Mouse (Mus musculus): ENCODE data around the gene Tmem39b. TPM values are rescaled to one million over a fixed set of nuclear protein-coding genes. Genes with fewer than 3 reads are reported as not detected.

Tmem39b gene
- polyA plus RNA-seq, 1 experiment from 2014 or later = 14.7 TPM

- H3K4me3 ChIP-seq = peak within 1 kb of the TSS; percentile 100
- WGBS = under 1% methylated on average over 65 of the region's 65 CpGs
- peak; percentile 93 for DNase-seq (ENCODE audit: low spot score)
- peaks cover 20% of the 10 kb centered on the region for H3K4me1 ChIP-seq
- no peaks in the 10 kb centered on the region for H3K9me3 ChIP-seq
- peak within 1 kb of the TSS; percentile 93 for H3K27ac ChIP-seq (replicated peaks)
- peaks cover 49% of the 10 kb centered on the region for H3K36me3 ChIP-seq (replicated peaks)
- no peaks in the 10 kb centered on the region for H3K27me3 ChIP-seq (replicated peaks; ENCODE audit: low read depth, poor library complexity, severe bottlenecking)
Observed at GRCm38 (mm10) chr4:129672083-129672877, 24.4 kb downstream of the Tmem39b start, which contains the start of gene Kpna6. TSS of gene Kpna6 (minus strand) at chr4:129672767.

- WGBS = 9% methylated on average over 12 of the region's 12 CpGs
- H3K27me3 ChIP-seq (replicated peaks; ENCODE audit: low read depth, poor library complexity, severe bottlenecking) = no peaks in the 10 kb centered on the region
- H3K27ac ChIP-seq (replicated peaks) = peak overlapping the region; percentile 93
- DNase-seq (ENCODE audit: low spot score) = peak; percentile 61
- peak overlapping the region; percentile 100 for H3K4me3 ChIP-seq
- peaks cover 49% of the 10 kb centered on the region for H3K36me3 ChIP-seq (replicated peaks)
- H3K4me1 ChIP-seq = peaks cover 20% of the 10 kb centered on the region
- H3K9me3 ChIP-seq = no peaks in the 10 kb centered on the region
Observed at GRCm38 (mm10) chr4:129671491-129672082, 25.1 kb downstream of the Tmem39b start.

- 94% methylated on average over 3 of the region's 3 CpGs for WGBS
Observed at GRCm38 (mm10) chr4:129662255-129662813, 34.3 kb downstream of the Tmem39b start.

GRCm38 (mm10) chr4:129661584-129661983, 35.1 kb downstream of the Tmem39b start:
- Histone ChIP-seq H3K27ac (replicated peaks) (no peak overlapping the region), H3K4me3 (no peak overlapping the region), H3K4me1 (no peaks in the 10 kb centered on the region), H3K27me3 (replicated peaks; ENCODE audit: low read depth, poor library complexity, severe bottlenecking) (no peaks in the 10 kb centered on the region), H3K36me3 (replicated peaks) (peaks cover 85% of the 10 kb centered on the region), H3K9me3 (no peaks in the 10 kb centered on the region)
- DNase-seq (ENCODE audit: low spot score) = no peak
- WGBS = 97% methylated on average over 3 of the region's 3 CpGs

More at GRCm38 (mm10) chr4:129662255-129662813, 34.3 kb downstream of the Tmem39b start:
- Histone ChIP-seq H3K27ac (replicated peaks) (no peak overlapping the region), H3K4me1 (no peaks in the 10 kb centered on the region), H3K27me3 (replicated peaks; ENCODE audit: low read depth, poor library complexity, severe bottlenecking) (no peaks in the 10 kb centered on the region), H3K4me3 (no peak overlapping the region), H3K36me3 (replicated peaks) (peaks cover 85% of the 10 kb centered on the region), H3K9me3 (no peaks in the 10 kb centered on the region)
- DNase-seq (ENCODE audit: low spot score) = no peak

GRCm38 (mm10) chr4:129654770-129655169, 41.9 kb downstream of the Tmem39b start:
- Histone ChIP-seq H3K36me3 (replicated peaks) (peaks cover 100% of the 10 kb centered on the region), H3K27me3 (replicated peaks; ENCODE audit: low read depth, poor library complexity, severe bottlenecking) (no peaks in the 10 kb centered on the region), H3K4me1 (no peaks in the 10 kb centered on the region), H3K9me3 (no peaks in the 10 kb centered on the region), H3K4me3 (no peak overlapping the region), H3K27ac (replicated peaks) (no peak overlapping the region)
- DNase-seq (ENCODE audit: low spot score) = no peak
- WGBS = 93% methylated on average over 14 of the region's 14 CpGs

GRCm38 (mm10) chr4:129650359-129650758, 46.3 kb downstream of the Tmem39b start:
- Histone ChIP-seq H3K4me1 (no peaks in the 10 kb centered on the region), H3K27me3 (replicated peaks; ENCODE audit: low read depth, poor library complexity, severe bottlenecking) (no peaks in the 10 kb centered on the region), H3K36me3 (replicated peaks) (peaks cover 100% of the 10 kb centered on the region), H3K9me3 (no peaks in the 10 kb centered on the region), H3K4me3 (no peak overlapping the region), H3K27ac (replicated peaks) (no peak overlapping the region)
- no peak for DNase-seq (ENCODE audit: low spot score)
- 95% methylated on average over 8 of the region's 8 CpGs for WGBS

- Histone ChIP-seq H3K27ac (replicated peaks) (no peak overlapping the region), H3K4me3 (no peak overlapping the region), H3K27me3 (replicated peaks; ENCODE audit: low read depth, poor library complexity, severe bottlenecking) (no peaks in the 10 kb centered on the region), H3K4me1 (no peaks in the 10 kb centered on the region), H3K36me3 (replicated peaks) (peaks cover 97% of the 10 kb centered on the region), H3K9me3 (no peaks in the 10 kb centered on the region)
- DNase-seq (ENCODE audit: low spot score) = no peak
- 82% methylated on average over 1 of the region's 1 CpGs for WGBS
Observed at GRCm38 (mm10) chr4:129648656-129649055, 48.0 kb downstream of the Tmem39b start.

- no peak for DNase-seq (ENCODE audit: low spot score)
- peaks cover 69% of the 10 kb centered on the region for H3K36me3 ChIP-seq (replicated peaks)
- H3K9me3 ChIP-seq = no peaks in the 10 kb centered on the region
- 87% methylated on average over 6 of the region's 6 CpGs for WGBS
- H3K27ac ChIP-seq (replicated peaks) = no peak overlapping the region
- H3K4me1 ChIP-seq = peaks cover 7% of the 10 kb centered on the region
- no peaks in the 10 kb centered on the region for H3K27me3 ChIP-seq (replicated peaks; ENCODE audit: low read depth, poor library complexity, severe bottlenecking)
- H3K4me3 ChIP-seq = no peak overlapping the region
Observed at GRCm38 (mm10) chr4:129645204-129645603, 51.4 kb downstream of the Tmem39b start.

- Histone ChIP-seq H3K27me3 (replicated peaks; ENCODE audit: low read depth, poor library complexity, severe bottlenecking) (no peaks in the 10 kb centered on the region), H3K4me3 (peak overlapping the region; percentile 86), H3K36me3 (replicated peaks) (peaks cover 67% of the 10 kb centered on the region), H3K27ac (replicated peaks) (no peak overlapping the region; the same call in 1 of the 2 replicates), H3K4me1 (peaks cover 27% of the 10 kb centered on the region), H3K9me3 (no peaks in the 10 kb centered on the region)
- DNase-seq (ENCODE audit: low spot score) = no peak
- 59% methylated on average over 5 of the region's 5 CpGs for WGBS
Observed at GRCm38 (mm10) chr4:129641756-129642155, 54.9 kb downstream of the Tmem39b start.

- WGBS = under 1% methylated on average over 60 of the region's 60 CpGs
- peak within 1 kb of the TSS; percentile 86 for H3K4me3 ChIP-seq
- H3K4me1 ChIP-seq = peaks cover 27% of the 10 kb centered on the region
- peak; percentile 99 for DNase-seq (ENCODE audit: low spot score)
- H3K9me3 ChIP-seq = no peaks in the 10 kb centered on the region
- peak within 1 kb of the TSS; percentile 93 for H3K27ac ChIP-seq (replicated peaks)
- peaks cover 67% of the 10 kb centered on the region for H3K36me3 ChIP-seq (replicated peaks)
- no peaks in the 10 kb centered on the region for H3K27me3 ChIP-seq (replicated peaks; ENCODE audit: low read depth, poor library complexity, severe bottlenecking)
Observed at GRCm38 (mm10) chr4:129640638-129641467, 55.8 kb downstream of the Tmem39b start, which contains the start of gene Txlna. TSS of gene Txlna (minus strand) at chr4:129641065.

GRCm38 (mm10) chr4:129640101-129640637, 56.5 kb downstream of the Tmem39b start:
- Histone ChIP-seq H3K27ac (replicated peaks) (peak overlapping the region; percentile 93), H3K36me3 (replicated peaks) (peaks cover 67% of the 10 kb centered on the region), H3K4me1 (peaks cover 27% of the 10 kb centered on the region), H3K4me3 (peak overlapping the region; percentile 86), H3K9me3 (no peaks in the 10 kb centered on the region), H3K27me3 (replicated peaks; ENCODE audit: low read depth, poor library complexity, severe bottlenecking) (no peaks in the 10 kb centered on the region)
- DNase-seq (ENCODE audit: low spot score) = no peak
- 8% methylated on average over 17 of the region's 17 CpGs for WGBS

GRCm38 (mm10) chr4:129639221-129639620, 57.4 kb downstream of the Tmem39b start:
- Histone ChIP-seq H3K27me3 (replicated peaks; ENCODE audit: low read depth, poor library complexity, severe bottlenecking) (no peaks in the 10 kb centered on the region), H3K36me3 (replicated peaks) (peaks cover 67% of the 10 kb centered on the region), H3K4me3 (peak overlapping the region; percentile 86), H3K9me3 (no peaks in the 10 kb centered on the region), H3K27ac (replicated peaks) (0 out of 2 replicates have a peak overlapping the region, but pooled peaks have one; percentile 93), H3K4me1 (peaks cover 27% of the 10 kb centered on the region)
- DNase-seq (ENCODE audit: low spot score) = no peak
- 90% methylated on average over 15 of the region's 15 CpGs for whole genome bisulfite sequencing

All from embryonic facial prominence, embryonic 10.5 days (tissue).